8 mouse cellular contexts compared by ENCODE assay signal in the genomic region with DNA sequence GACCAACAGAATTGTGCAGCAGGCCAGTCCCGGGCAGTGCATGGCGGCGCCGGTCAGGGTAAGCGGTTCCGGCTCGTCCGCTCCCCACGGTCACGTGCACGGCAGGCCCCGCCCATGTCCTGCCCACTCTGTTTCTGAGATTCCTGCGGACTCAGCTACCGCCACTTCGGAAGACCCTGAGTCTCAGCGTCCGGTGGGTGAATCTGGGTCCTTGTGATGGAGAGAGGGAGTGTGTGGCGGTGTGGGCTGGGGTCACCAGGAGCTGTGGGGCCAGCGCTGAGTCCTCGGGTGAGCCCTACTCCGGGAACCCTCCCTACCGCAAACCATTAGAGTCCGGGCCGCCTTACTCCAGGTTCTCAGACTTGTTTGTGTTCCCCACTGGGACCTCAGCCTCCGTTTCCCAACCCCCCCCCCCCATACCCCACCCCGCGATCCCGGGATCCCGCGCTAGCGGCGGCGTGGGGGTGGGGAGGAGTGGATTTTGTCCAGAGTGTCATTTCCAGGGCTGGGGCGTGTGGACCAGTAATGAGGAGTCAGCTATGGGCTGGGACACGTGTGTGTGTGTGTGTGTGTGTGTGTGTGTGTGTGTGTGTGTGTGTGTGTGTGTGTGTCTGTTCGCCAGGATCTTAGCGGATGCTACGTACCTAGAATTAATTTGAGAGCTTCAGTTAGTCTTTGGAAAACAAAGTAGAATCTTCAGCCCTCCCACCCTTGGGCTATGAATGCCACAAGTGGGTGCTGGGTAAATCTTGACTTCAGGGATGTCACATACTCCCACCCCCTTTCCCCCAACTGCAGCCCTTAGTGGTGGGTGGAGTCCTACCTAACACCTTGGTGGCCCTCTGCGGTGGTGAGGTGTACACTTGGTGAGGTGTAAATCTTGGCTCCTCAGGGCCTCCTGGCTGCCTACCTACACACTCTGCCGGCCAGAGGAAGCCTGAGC. TPM values are rescaled to one million over a fixed set of nuclear protein-coding genes. Genes with fewer than 3 reads are reported as not detected.
A peak's percentile ranks its signal among the peaks of the same experiment; 100 is the strongest.
DNase-seq lines count a peak whose midpoint lies in the region; ATAC-seq lines count a peak whose summit lies in the region.

TSS of gene Sgsh (minus strand) at position 94 of the 943 bp plus-strand sequence.
TSS of gene Slc26a11 (plus strand) at position 115 of the 943 bp plus-strand sequence.

- no peaks in the 10 kb centered on the region for H3K27me3 ChIP-seq in hindbrain, embryonic 15.5 days

- ATAC-seq in hindbrain, embryonic 15.5 days (ENCODE audit: low FRiP score, low read depth), result peak; percentile 93

- peaks cover 14% of the 10 kb centered on the region for H3K4me1 ChIP-seq in hindbrain, embryonic 15.5 days (replicated peaks)

- H3K36me3 ChIP-seq in hindbrain, embryonic 15.5 days, result no peaks in the 10 kb centered on the region

- DNase-seq in ZHBTc4 (ENCODE audit: low read depth, low spot score), result peak; percentile 79
- peak; percentile 63 to 72 for DNase-seq in cerebellum, postnatal 4 days (ENCODE audit: low spot score in 2 of 2)
- peak; percentile 92 for DNase-seq in gastrocnemius, adult 18-20 months (ENCODE audit: low spot score)
- DNase-seq in layer of hippocampus, postnatal 36 days, result peak; percentile 74 to 77
- peak; percentile 96 for DNase-seq in lung, postnatal 36 days
- peak; percentile 80 for DNase-seq in retina, embryonic 14.5 days (ENCODE audit: low spot score)
- DNase-seq in thymus, postnatal 4 days, result peak; percentile 76

- peak within 1 kb of the TSS; percentile 62 for H3K9ac ChIP-seq in hindbrain, embryonic 15.5 days

- peak within 1 kb of the TSS; percentile 97 for H3K4me2 ChIP-seq in hindbrain, embryonic 15.5 days

- 1% methylated on average over 40 of the region's 40 CpGs for WGBS in hindbrain, embryonic 15.5 days

- no peaks in the 10 kb centered on the region for H3K9me3 ChIP-seq in hindbrain, embryonic 15.5 days

- H3K27ac ChIP-seq in hindbrain, embryonic 15.5 days (replicated peaks), result peak within 1 kb of the TSS; percentile 68

- peak within 1 kb of the TSS; percentile 81 for H3K4me3 ChIP-seq in hindbrain, embryonic 15.5 days

RNA-seq across cellular contexts. Expression of gene Sgsh, which starts in this region (rescaled TPM):
- 1 to 10 TPM; 3.3 to 3.4 TPM for total RNA-seq in gastrocnemius, adult 18-20 months (2021)
- 4.4 and 5.3 TPM in 2 replicates for polyA plus RNA-seq in hindbrain, embryonic 15.5 days (2015; fragmentation: Nextera tagmentation; extraction: Ambion mirVana)
- 1 to 10 TPM; 4.7 to 5.8 TPM for total RNA-seq in layer of hippocampus, postnatal 36 days (2021)

RNA-seq across cellular contexts. Expression of gene Slc26a11, which starts in this region (rescaled TPM):
- total RNA-seq in gastrocnemius, adult 18-20 months (2021), result 1 to 10 TPM; 2.4 to 2.8 TPM
- polyA plus RNA-seq in hindbrain, embryonic 15.5 days (2015; fragmentation: Nextera tagmentation; extraction: Ambion mirVana), result 5.9 and 7.6 TPM in 2 replicates
- 1 to 10 TPM; 5.4 to 5.5 TPM for total RNA-seq in layer of hippocampus, postnatal 36 days (2021)

Comparison
In these comparisons a context has a peak if more than half of its experiments do, and no peak if none do; other contexts are left out.
1. Peak in every context shown above with its lines: DNase-seq, ATAC-seq, H3K4me3 ChIP-seq and H3K27ac ChIP-seq.